Mouse (Mus musculus): ENCODE data around the gene Trappc3. TPM values are rescaled to one million over a fixed set of nuclear protein-coding genes. Genes with fewer than 3 reads are reported as not detected.

The Trappc3 gene
- total and polyA plus RNA-seq, 3 experiments: 71.0 to 72.0 TPM; not detected in 1

GRCm38 (mm10) chr4:126227077-126227761, 34.9 kb upstream of the Trappc3 start:
- DNase-seq (ENCODE audit: low read depth, low spot score): peak; percentile 84
- peak overlapping the region; percentile 48 for H3K9ac ChIP-seq (ENCODE audit: control insufficient read depth, low read depth, low read length, poor library complexity, severe bottlenecking)
- no peak overlapping the region for H3K27ac ChIP-seq (ENCODE audit: control insufficient read depth, low read depth, low read length)
- H3K36me3 ChIP-seq (ENCODE audit: control insufficient read depth in 1 of 2, insufficient read depth in 2 of 2, low read length in 2 of 2): no peaks in the 10 kb centered on the region
- peak overlapping the region; percentile 40 to 59; a peak in 3 of 4 replicates for H3K4me3 ChIP-seq (ENCODE audit: control insufficient read depth in 1 of 2, insufficient read depth in 1 of 2, low read depth in 2 of 2, low read length in 2 of 2)
- no peaks in the 10 kb centered on the region for H3K9me3 ChIP-seq (replicated peaks; ENCODE audit: insufficient read depth, low read length)
- no peaks in the 10 kb centered on the region for H3K27me3 ChIP-seq (ENCODE audit: control insufficient read depth in 1 of 2, insufficient read depth in 2 of 2, low read length in 2 of 2)
- no peaks in the 10 kb centered on the region for H3K79me2 ChIP-seq (ENCODE audit: control insufficient read depth, insufficient read depth, low read length, poor library complexity)
- peaks cover 0 to 3% of the 10 kb centered on the region in 2 experiments; a peak in 1 of 4 replicates for H3K4me1 ChIP-seq (ENCODE audit: control insufficient read depth in 1 of 2, insufficient read depth in 2 of 2, low read length in 2 of 2)
- TF ChIP-seq POLR2AphosphoS2 (IDR thresholded peaks at IDR 0.05; ENCODE audit: low read length) (no peak), GABPA (IDR thresholded peaks at IDR 0.05; ENCODE audit: low read depth, low read length) (no peak), NRF1 (IDR thresholded peaks at IDR 0.05; ENCODE audit: insufficient read depth, low read depth, low read length, poor library complexity, severe bottlenecking) (0 out of 2 replicates have a peak, but pooled peaks have one; percentile 25), CHD1 (IDR thresholded peaks at IDR 0.05; ENCODE audit: low read depth, low read length) (no peak), ZMIZ1 (IDR thresholded peaks at IDR 0.05; ENCODE audit: low read depth, low read length) (0 out of 2 replicates have a peak, but pooled peaks have one; percentile 39), ETS1 (IDR thresholded peaks at IDR 0.05; ENCODE audit: low read depth, low read length) (no peak), POLR2A (IDR thresholded peaks at IDR 0.05; ENCODE audit: control insufficient read depth in 1 of 2, insufficient read depth in 1 of 2, low read depth in 1 of 2, low read length in 2 of 2, poor library complexity in 1 of 2) (no peak), TCF12 (IDR thresholded peaks at IDR 0.05; ENCODE audit: low read depth, low read length) (no peak), MAFK (IDR thresholded peaks at IDR 0.05; ENCODE audit: borderline replicate concordance, low read depth, low read length) (no peak), ZKSCAN1 (IDR thresholded peaks at IDR 0.05; ENCODE audit: low read depth, low read length) (no peak), HCFC1 (IDR thresholded peaks at IDR 0.05; ENCODE audit: low read depth, low read length) (peak; percentile 68), MXI1 (IDR thresholded peaks at IDR 0.05; ENCODE audit: low read depth, low read length) (peak; percentile 42; the same call in 1 of the 2 replicates), UBTF (IDR thresholded peaks at IDR 0.05; ENCODE audit: borderline replicate concordance, insufficient read depth, low read depth, low read length) (no peak), ELF1 (IDR thresholded peaks at IDR 0.05; ENCODE audit: low read depth, low read length) (peak; percentile 53; the same call in 1 of the 2 replicates), SMC3 (IDR thresholded peaks at IDR 0.05; ENCODE audit: low read depth, low read length) (peak; percentile 100), ZNF384 (IDR thresholded peaks at IDR 0.05; ENCODE audit: low read depth, low read length) (peak; percentile 59; the same call in 1 of the 2 replicates), GATA1 (IDR thresholded peaks at IDR 0.05; ENCODE audit: low read depth, low read length) (no peak), MYC (IDR thresholded peaks at IDR 0.05; ENCODE audit: low read depth, low read length) (peak; percentile 61; the same call in 1 of the 2 replicates), CHD2 (IDR thresholded peaks at IDR 0.05; ENCODE audit: low read length) (no peak), EP300 (IDR thresholded peaks at IDR 0.05; ENCODE audit: low read depth in 1 of 2, low read length in 2 of 2) (no peak), KAT2A (conservative IDR thresholded peaks at IDR 0.05; ENCODE audit: low read depth, low read length) (no peak), JUND (IDR thresholded peaks at IDR 0.05; ENCODE audit: low read depth, low read length) (peak; percentile 73; the same call in 1 of the 2 replicates), CTCF (IDR thresholded peaks at IDR 0.05 in 2 of 3, conservative IDR thresholded peaks at IDR 0.05 in 1 of 3; ENCODE audit: control insufficient read depth in 1 of 3, insufficient read depth in 1 of 3, low read depth in 2 of 3, low read length in 3 of 3, poor library complexity in 1 of 3, severe bottlenecking in 1 of 3) (peak in 2 of 3 experiments; percentile 83 to 87), ZC3H11A (IDR thresholded peaks at IDR 0.05; ENCODE audit: low read depth, low read length) (peak; percentile 99), RAD21 (IDR thresholded peaks at IDR 0.05; ENCODE audit: low read depth, low read length) (peak; percentile 100), USF1 (IDR thresholded peaks at IDR 0.05; ENCODE audit: low read depth, low read length) (no peak), RCOR1 (IDR thresholded peaks at IDR 0.05; ENCODE audit: low read depth, low read length) (peak; percentile 41; the same call in 1 of the 2 replicates), BHLHE40 (IDR thresholded peaks at IDR 0.05; ENCODE audit: borderline replicate concordance, low read depth, low read length) (0 out of 2 replicates have a peak, but pooled peaks have one; percentile 45), E2F4 (IDR thresholded peaks at IDR 0.05; ENCODE audit: borderline replicate concordance, low read depth, low read length) (no peak), TAL1 (IDR thresholded peaks at IDR 0.05; ENCODE audit: low read length) (no peak), MAZ (IDR thresholded peaks at IDR 0.05; ENCODE audit: low read depth, low read length) (peak; percentile 55; the same call in 1 of the 2 replicates), MEF2A (IDR thresholded peaks at IDR 0.05; ENCODE audit: extremely low read depth, insufficient replicate concordance, low read depth, low read length, poor library complexity, severe bottlenecking) (no peak), NELFE (IDR thresholded peaks at IDR 0.05; ENCODE audit: low read depth, low read length) (no peak), USF2 (IDR thresholded peaks at IDR 0.05; ENCODE audit: borderline replicate concordance in 1 of 2, insufficient read depth in 1 of 2, low read depth in 1 of 2, low read length in 2 of 2) (no peak), MYB (IDR thresholded peaks at IDR 0.05; ENCODE audit: low read depth, low read length) (no peak)
